Mouse (Mus musculus): ENCODE data around the gene Cdc14a. TPM values are rescaled to one million over a fixed set of nuclear protein-coding genes. Genes with fewer than 3 reads are reported as not detected.
"Not testable (repeated sequence)": the region's sequence is repeated elsewhere in the genome, so short reads cannot be mapped to it uniquely, and the experiment has no call there.

Cdc14a gene
- polyA plus RNA-seq, 1 experiment from 2014 or later = 16.0 TPM

DNA sequence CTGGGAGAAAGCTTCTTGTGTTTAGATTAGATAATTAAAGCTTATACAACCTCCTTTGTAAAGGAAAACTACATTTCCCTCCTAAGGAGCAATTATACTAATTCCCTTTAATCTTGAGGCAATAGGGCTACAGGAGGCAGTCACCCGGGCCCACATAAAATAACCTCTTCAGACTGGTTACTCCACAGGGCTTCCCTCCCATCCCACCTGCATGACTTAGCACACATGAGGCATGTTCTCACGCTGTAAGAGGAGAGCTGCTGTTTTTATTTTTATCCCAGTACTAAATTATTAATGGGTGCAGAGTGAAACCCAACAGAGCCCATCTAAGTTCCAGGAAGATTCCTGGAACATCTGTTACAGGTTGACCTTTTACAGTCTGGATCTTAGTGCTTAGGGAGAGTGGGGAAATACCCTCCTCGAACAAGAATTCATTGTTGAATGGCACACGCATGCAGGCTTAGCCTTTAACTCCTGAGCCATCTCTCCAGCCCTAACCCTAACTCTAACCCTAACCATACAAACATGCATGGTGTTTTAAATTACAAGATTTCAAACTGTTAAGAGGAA, 54.9 kb downstream of the Cdc14a start:
- Histone ChIP-seq H3K9me3 (no peaks in the 10 kb centered on the region), H3K27ac (peak overlapping the region; percentile 26), H3K4me1 (replicated peaks) (peaks cover 13% of the 10 kb centered on the region), H3K27me3 (no peaks in the 10 kb centered on the region), H3K4me3 (replicated peaks) (no peak overlapping the region), H3K36me3 (peaks cover 5% of the 10 kb centered on the region; the same call in 1 of the 2 replicates), H3K9ac (replicated peaks) (no peak overlapping the region), H3K4me2 (no peak overlapping the region)
- peak; percentile 89 for ATAC-seq (ENCODE audit: insufficient number of reproducible peaks, insufficient read depth, low FRiP score, low TSS enrichment, low read depth)
- 12% methylated on average over 4 of the region's 4 CpGs for WGBS

DNA sequence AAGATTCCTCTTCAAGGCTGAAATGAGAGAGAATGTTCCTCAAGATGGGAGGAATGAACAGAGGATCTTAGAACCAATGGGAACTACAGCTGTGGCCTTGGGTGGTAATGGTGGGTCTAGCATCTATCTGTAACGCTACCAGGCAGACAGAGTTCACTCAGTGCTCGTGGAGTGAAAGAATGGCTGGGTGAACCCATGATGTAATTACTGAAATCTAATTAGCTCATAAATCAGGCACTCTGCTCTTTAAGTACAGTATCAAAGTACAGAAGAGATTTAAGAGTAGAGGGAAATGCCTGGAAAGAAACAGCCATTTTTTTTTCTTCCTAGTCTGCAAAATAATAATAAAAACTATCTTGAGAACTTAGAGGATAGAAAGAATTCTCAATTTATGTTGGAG, 57.7 kb downstream of the Cdc14a start:
- WGBS = 55% methylated on average over 2 of the region's 2 CpGs
- H3K27ac ChIP-seq = no peak overlapping the region
- H3K27me3 ChIP-seq = no peaks in the 10 kb centered on the region
- H3K9ac ChIP-seq (replicated peaks) = no peak overlapping the region
- H3K36me3 ChIP-seq = peaks cover 9% of the 10 kb centered on the region; the same call in 1 of the 2 replicates
- no peaks in the 10 kb centered on the region for H3K9me3 ChIP-seq
- H3K4me3 ChIP-seq (replicated peaks) = no peak overlapping the region
- peaks cover 13% of the 10 kb centered on the region for H3K4me1 ChIP-seq (replicated peaks)
- ATAC-seq (ENCODE audit: insufficient number of reproducible peaks, insufficient read depth, low FRiP score, low TSS enrichment, low read depth) = no peak
- H3K4me2 ChIP-seq = no peak overlapping the region

DNA sequence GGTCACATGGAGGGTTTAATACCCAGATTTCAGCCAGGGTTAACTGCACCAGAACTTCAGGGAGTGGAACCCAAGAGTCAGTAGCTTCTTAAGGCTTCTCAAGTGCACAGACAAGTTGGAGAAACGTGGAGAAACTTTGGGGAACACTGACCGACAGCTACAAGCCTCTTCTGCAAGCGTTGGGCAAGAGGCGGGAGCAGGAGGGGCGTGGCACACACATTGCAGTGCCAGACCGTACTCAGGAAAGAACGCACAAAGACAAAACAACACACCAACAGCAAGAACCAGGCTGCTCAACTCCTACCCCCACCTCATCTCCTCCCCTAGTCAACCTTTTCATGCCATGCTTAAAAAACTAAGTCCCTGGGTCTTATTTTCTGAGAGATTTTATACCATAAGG, 61.9 kb downstream of the Cdc14a start:
- no peak overlapping the region for H3K4me2 ChIP-seq
- 92% methylated on average over 7 of the region's 7 CpGs for WGBS
- no peak overlapping the region for H3K4me3 ChIP-seq (replicated peaks)
- H3K9me3 ChIP-seq = no peaks in the 10 kb centered on the region
- no peaks in the 10 kb centered on the region for H3K4me1 ChIP-seq (replicated peaks)
- peaks cover 9% of the 10 kb centered on the region; the same call in 1 of the 2 replicates for H3K36me3 ChIP-seq
- no peak overlapping the region for H3K9ac ChIP-seq (replicated peaks)
- ATAC-seq (ENCODE audit: insufficient number of reproducible peaks, insufficient read depth, low FRiP score, low TSS enrichment, low read depth) = no peak
- H3K27me3 ChIP-seq = no peaks in the 10 kb centered on the region
- H3K27ac ChIP-seq = 0 out of 2 replicates have a peak overlapping the region, but pooled peaks have one; percentile 17

DNA sequence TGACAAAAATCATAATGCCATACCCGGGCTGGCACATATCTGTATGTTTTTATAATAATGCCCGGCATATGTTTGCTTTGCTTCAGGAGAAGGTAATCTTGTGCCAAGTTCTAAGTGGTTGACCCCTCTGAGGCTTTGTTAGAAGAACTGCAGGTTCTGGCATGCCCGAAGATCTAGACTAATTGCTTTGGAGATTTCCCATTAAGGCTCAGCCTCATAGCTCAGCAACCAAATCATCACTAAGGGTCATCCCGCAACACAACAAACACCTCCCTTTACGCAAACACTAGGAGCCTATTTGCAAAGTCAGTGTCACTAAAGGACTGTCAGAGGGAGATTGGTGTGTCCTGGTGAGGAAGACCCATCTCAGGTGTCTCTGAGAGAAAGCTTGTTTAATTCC, 62.7 kb downstream of the Cdc14a start:
- Histone ChIP-seq H3K4me3 (replicated peaks) (no peak overlapping the region), H3K9me3 (no peaks in the 10 kb centered on the region), H3K4me1 (replicated peaks) (no peaks in the 10 kb centered on the region), H3K27ac (no peak overlapping the region), H3K4me2 (no peak overlapping the region), H3K36me3 (peaks cover 9% of the 10 kb centered on the region; the same call in 1 of the 2 replicates), H3K9ac (replicated peaks) (no peak overlapping the region), H3K27me3 (no peaks in the 10 kb centered on the region)
- ATAC-seq (ENCODE audit: insufficient number of reproducible peaks, insufficient read depth, low FRiP score, low TSS enrichment, low read depth) = no peak
- WGBS = 91% methylated on average over 5 of the region's 5 CpGs

DNA sequence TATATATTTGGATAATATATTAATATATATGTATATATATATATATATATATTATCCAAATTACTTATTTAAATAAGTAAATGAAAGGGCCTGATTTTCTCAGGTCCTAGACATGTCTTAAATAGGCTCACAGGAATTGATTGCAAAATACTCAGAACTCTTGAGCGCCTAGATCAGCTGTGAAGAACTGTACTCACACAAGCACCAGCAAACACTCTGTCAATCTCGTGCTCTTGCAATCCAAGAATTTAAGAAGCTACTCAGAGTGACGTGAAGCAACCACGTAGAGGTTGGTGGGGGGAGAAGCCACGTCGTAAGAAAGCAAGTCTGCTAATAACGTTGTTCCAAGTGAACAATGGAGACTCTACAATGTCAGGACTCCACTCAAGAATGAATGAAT, 66.0 kb downstream of the Cdc14a start:
- Histone ChIP-seq H3K9me3 (no peaks in the 10 kb centered on the region), H3K36me3 (peaks cover 15% of the 10 kb centered on the region; the same call in 1 of the 2 replicates), H3K9ac (replicated peaks) (no peak overlapping the region), H3K27ac (no peak overlapping the region), H3K4me3 (replicated peaks) (no peak overlapping the region), H3K27me3 (no peaks in the 10 kb centered on the region), H3K4me2 (no peak overlapping the region), H3K4me1 (replicated peaks) (no peaks in the 10 kb centered on the region)
- no peak for ATAC-seq (ENCODE audit: insufficient number of reproducible peaks, insufficient read depth, low FRiP score, low TSS enrichment, low read depth)
- WGBS = 93% methylated on average over 7 of the region's 7 CpGs

DNA sequence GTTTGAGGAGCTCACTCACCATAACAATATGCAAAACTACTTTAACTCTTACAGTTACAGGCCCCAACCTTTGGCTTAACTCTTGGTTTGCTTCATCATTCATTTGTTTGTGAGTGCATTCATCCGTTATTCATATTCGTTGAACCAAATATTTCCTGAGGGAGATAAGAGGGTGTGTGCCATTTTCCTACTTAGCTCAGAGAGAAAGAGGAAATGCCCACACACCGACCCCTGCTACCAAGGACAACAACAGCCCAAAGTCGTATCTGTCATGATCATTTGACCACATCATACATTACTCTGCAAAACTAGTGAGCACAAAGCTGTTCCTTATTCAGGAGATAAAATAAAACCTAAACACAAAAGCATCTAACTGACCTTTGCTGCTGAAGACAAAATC, 66.7 kb downstream of the Cdc14a start:
- WGBS = 89% methylated on average over 4 of the region's 4 CpGs

DNA sequence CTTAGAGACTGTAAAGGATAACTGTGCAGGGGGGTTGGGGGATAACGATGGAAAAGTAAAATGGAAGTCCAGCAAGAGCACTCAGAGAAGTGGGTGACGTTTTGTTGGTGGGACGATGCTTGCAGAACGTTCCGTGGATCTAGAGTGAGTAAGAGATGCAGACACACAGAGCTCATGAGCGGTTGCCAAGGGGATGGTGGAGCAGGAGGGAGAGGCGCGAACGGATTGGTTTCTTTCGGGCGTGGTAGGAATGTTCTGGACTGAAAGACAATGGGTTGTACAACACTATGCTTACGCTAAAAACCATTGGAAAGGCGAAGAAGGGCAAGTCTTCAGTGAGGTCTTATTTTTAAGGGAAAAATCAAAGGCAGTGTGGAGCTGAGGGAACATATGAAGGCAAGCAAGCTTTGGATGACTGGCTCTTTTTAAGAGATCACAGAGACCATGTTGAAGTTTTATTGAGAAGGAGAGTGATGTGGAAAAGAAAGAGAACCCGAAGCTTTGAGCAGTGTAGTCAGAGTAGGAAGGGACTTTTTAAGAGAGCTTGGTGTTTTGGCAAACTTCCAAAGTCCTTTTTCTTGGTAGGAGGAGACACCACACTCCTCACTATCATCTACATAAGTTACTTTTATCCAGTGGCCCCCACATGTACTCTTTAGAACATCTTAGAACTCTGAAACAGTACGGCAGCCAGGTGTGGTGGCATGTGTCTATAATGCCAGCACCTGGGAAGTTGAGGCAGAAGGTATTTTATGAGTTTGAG, 68.6 kb downstream of the Cdc14a start:
- WGBS = 91% methylated on average over 15 of the region's 15 CpGs
- H3K27ac ChIP-seq = no peak overlapping the region
- H3K9ac ChIP-seq (replicated peaks) = no peak overlapping the region
- H3K27me3 ChIP-seq = no peaks in the 10 kb centered on the region
- peaks cover 14% of the 10 kb centered on the region for H3K36me3 ChIP-seq
- 0 out of 2 replicates have a peak, but pooled peaks cover 4% of the 10 kb centered on the region for H3K4me1 ChIP-seq (replicated peaks)
- ATAC-seq (ENCODE audit: insufficient number of reproducible peaks, insufficient read depth, low FRiP score, low TSS enrichment, low read depth) = no peak
- H3K9me3 ChIP-seq = no peaks in the 10 kb centered on the region
- no peak overlapping the region for H3K4me3 ChIP-seq (replicated peaks)
- H3K4me2 ChIP-seq = no peak overlapping the region

More for the DNA sequence above, 66.7 kb downstream of the Cdc14a start:
- Histone ChIP-seq H3K9ac (replicated peaks) (no peak overlapping the region), H3K27ac (no peak overlapping the region), H3K4me2 (no peak overlapping the region), H3K9me3 (no peaks in the 10 kb centered on the region), H3K36me3 (peaks cover 15% of the 10 kb centered on the region; the same call in 1 of the 2 replicates), H3K27me3 (no peaks in the 10 kb centered on the region), H3K4me3 (replicated peaks) (no peak overlapping the region), H3K4me1 (replicated peaks) (no peaks in the 10 kb centered on the region)
- ATAC-seq (ENCODE audit: insufficient number of reproducible peaks, insufficient read depth, low FRiP score, low TSS enrichment, low read depth) = no peak

DNA sequence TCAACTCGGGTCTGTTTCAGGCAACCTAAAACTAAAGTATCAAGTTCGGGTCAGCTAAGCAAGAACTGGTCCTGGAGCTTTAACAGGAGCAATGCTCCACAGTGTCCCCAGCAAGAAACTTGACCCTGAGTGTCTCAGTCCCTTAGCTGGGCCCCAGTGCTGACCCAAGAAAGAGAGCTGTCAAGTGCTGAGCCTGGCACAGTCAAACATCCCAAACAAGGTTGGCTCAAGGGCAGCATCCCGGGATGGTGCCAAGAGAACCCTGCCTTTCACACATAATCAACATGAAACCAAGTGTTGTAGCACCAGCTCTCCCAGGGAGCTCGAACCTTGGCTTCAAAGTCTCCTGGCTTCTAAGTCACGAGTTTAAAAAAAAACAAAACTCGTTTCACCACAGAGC, 71.3 kb downstream of the Cdc14a start:
- H3K4me2 ChIP-seq = no peak overlapping the region
- no peak overlapping the region for H3K9ac ChIP-seq (replicated peaks)
- H3K27ac ChIP-seq = no peak overlapping the region
- 0 out of 2 replicates have a peak, but pooled peaks cover 7% of the 10 kb centered on the region for H3K4me1 ChIP-seq (replicated peaks)
- no peak for ATAC-seq (ENCODE audit: insufficient number of reproducible peaks, insufficient read depth, low FRiP score, low TSS enrichment, low read depth)
- H3K27me3 ChIP-seq = no peaks in the 10 kb centered on the region
- H3K4me3 ChIP-seq (replicated peaks) = no peak overlapping the region
- peaks cover 14% of the 10 kb centered on the region for H3K36me3 ChIP-seq
- 59% methylated on average over 6 of the region's 6 CpGs for whole genome bisulfite sequencing
- no peaks in the 10 kb centered on the region for H3K9me3 ChIP-seq

DNA sequence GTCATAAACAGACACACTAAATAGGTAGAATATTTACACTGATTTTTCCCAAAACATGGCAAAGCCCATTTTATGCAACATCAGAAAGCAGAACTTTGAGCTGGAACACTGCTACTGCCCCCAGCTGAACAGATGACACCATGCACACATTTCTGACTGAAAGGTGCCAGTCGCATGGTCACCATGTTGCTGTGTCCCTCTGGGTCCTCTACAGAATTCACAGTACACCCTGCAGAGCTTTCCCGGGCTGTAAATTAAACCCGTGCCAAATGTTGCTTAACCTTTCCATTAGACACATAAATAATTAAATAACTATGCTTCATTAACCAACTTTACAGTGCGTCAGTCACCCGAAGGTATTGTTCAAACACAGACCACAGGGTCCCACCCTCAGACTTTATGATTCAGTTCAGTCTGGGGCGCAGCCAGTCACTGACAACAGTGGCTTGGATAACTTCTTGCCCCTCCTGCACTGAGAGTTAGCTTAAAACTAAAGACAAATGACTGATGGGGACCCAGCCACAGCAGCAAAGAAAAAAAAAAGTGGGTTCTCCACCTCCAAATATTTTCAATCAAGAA, 73.4 kb downstream of the Cdc14a start:
- no peak overlapping the region for H3K4me2 ChIP-seq
- 61% methylated on average over 6 of the region's 6 CpGs for WGBS
- no peaks in the 10 kb centered on the region for H3K27me3 ChIP-seq
- H3K4me1 ChIP-seq (replicated peaks) = 0 out of 2 replicates have a peak, but pooled peaks cover 7% of the 10 kb centered on the region
- H3K9me3 ChIP-seq = no peaks in the 10 kb centered on the region
- no peak overlapping the region; the same call in 1 of the 2 replicates for H3K27ac ChIP-seq
- no peak overlapping the region for H3K9ac ChIP-seq (replicated peaks)
- H3K36me3 ChIP-seq = peaks cover 25% of the 10 kb centered on the region
- H3K4me3 ChIP-seq (replicated peaks) = no peak overlapping the region
- peak; percentile 56; the same call in 1 of the 2 replicates for ATAC-seq (ENCODE audit: insufficient number of reproducible peaks, insufficient read depth, low FRiP score, low TSS enrichment, low read depth)

DNA sequence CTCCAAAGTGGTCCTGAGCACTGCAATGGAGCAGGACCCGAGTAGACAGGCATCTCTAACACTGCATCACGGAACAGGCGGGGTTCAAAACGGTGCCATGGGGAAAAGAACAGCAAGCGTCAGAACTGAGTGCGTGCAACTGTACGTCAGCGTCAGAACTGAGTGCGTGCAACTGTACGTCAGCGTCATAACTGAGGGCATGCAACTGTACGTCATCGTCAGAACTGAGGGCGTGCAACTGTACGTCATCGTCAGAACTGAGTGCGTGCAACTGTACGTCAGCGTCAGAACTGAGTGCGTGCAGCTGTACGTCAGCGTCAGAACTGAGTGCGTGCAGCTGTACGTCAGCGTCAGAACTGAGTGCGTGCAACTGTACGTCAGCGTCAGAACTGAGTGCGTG, 76.3 kb downstream of the Cdc14a start:
- not testable (repeated sequence) for H3K9me3 ChIP-seq; H3K4me1 ChIP-seq (replicated peaks); H3K27ac ChIP-seq; ATAC-seq (ENCODE audit: insufficient number of reproducible peaks, insufficient read depth, low FRiP score, low TSS enrichment, low read depth); H3K4me3 ChIP-seq (replicated peaks); H3K4me2 ChIP-seq; H3K27me3 ChIP-seq; H3K9ac ChIP-seq (replicated peaks)
- H3K36me3 ChIP-seq = peaks cover 26% of the 10 kb centered on the region
- 95% methylated on average over 29 of the region's 29 CpGs for WGBS

DNA sequence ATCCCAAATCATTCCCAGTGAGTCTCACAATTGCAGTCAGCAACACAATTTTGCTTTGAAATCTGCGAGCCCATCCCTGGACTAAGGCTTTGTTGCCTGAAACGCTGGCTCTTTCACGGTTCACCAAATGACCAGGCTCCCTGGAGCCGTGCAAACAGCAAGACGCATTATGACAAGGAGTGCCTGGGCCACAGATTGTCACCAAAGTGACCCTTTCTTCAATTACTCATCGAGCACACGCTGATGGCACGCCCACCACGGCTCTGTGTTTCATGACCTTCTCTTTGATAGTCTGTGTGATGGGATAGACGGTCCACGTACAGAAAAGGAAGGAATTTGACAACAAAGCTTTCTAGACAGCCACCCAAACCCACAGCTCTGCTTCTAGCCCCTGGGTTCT, 78.6 kb downstream of the Cdc14a start:
- Histone ChIP-seq H3K9me3 (no peaks in the 10 kb centered on the region), H3K4me1 (replicated peaks) (peaks cover 9% of the 10 kb centered on the region; the same call in 1 of the 2 replicates), H3K9ac (replicated peaks) (no peak overlapping the region), H3K27me3 (no peaks in the 10 kb centered on the region), H3K4me3 (replicated peaks) (no peak overlapping the region), H3K36me3 (peaks cover 23% of the 10 kb centered on the region), H3K4me2 (no peak overlapping the region), H3K27ac (no peak overlapping the region)
- no peak for ATAC-seq (ENCODE audit: insufficient number of reproducible peaks, insufficient read depth, low FRiP score, low TSS enrichment, low read depth)
- WGBS = 93% methylated on average over 11 of the region's 11 CpGs

Data from limb, embryonic 12.5 days (tissue).